Mouse (Mus musculus): ENCODE data around the gene S100a3.

DNA sequence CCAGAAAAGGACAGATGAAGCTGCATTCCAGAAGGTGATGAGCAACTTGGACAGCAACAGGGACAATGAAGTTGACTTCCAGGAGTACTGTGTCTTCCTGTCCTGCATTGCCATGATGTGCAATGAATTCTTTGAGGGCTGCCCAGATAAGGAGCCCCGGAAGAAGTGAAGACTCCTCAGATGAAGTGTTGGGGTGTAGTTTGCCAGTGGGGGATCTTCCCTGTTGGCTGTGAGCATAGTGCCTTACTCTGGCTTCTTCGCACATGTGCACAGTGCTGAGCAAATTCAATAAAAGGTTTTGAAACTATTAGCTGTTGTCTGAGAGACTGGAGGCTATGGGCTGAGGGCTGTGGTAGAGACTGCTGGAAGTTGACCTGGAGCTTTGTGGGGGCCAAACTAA lies 45.4 kb downstream of the S100a3 start:
- TF ChIP-seq CTCF (conservative IDR thresholded peaks at IDR 0.05; ENCODE audit: low read length) (no peak), POU5F1 (IDR thresholded peaks at IDR 0.05; ENCODE audit: borderline replicate concordance, low read length) (no peak)
